Mouse (Mus musculus) thymus, adult 2 months (tissue): Measurements from ENCODE around the gene Sema3a.

Source experiments
- CTCF ChIP-seq: fragments of 200-500 bp; IDR thresholded peaks from 2 replicates; pipeline ENCODE4 v1.5.1; 2012; ENCODE audit warnings: mild to moderate bottlenecking, control low read depth, low read length, moderate library complexity, borderline replicate concordance; ENCODE audit not compliant: control insufficient read depth, poor library complexity, insufficient read depth; ENCODE audit errors: extremely low read depth
- POLR2A ChIP-seq: fragments of 200-500 bp; IDR thresholded peaks from 2 replicates; pipeline ENCODE4 v1.6.1; 2012; ENCODE audit warnings: mild to moderate bottlenecking, low read length, control low read depth, moderate library complexity; ENCODE audit not compliant: control insufficient read depth, poor library complexity, insufficient read depth; ENCODE audit errors: extremely low read depth

DNA sequence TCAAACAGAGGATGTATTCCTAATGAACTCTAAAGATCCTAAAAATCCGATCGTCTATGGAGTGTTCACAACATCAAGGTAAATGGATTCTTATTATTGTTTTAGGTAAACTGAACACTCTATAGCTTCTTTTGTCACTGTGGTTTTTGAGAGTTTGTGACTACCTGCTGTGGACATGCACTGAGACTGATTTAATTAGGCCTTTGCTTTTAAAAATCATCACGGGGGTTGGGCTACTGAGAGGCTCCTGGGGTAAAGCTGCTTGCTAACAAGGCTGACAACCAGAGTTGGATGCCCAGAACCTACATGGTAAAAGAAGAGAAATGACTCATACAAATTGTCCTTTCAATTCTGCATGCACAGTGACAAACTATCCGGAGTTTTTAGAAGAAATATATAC is 432.0 kb downstream of the Sema3a start:
- TF ChIP-seq CTCF = no peak
- TF ChIP-seq POLR2A = no peak
